Mouse (Mus musculus): ENCODE results near the gene Vsnl1.

GRCm38 (mm10) chr12:11338251-11338650 is 98.2 kb downstream of the Vsnl1 start:
- no peak for TF ChIP-seq CTCF (IDR thresholded peaks at IDR 0.05)
- no peak for TF ChIP-seq POLR2A (IDR thresholded peaks at IDR 0.05; ENCODE audit: insufficient read depth, low read depth, low read length)

Measured in heart, adult 2 months (tissue).